Mouse (Mus musculus): ENCODE measurements around the gene Syn3. TPM values are rescaled to one million over a fixed set of nuclear protein-coding genes. Genes with fewer than 3 reads are reported as not detected.

The Syn3 gene
- total RNA-seq, 2 experiments from 2014 or later = not detected

DNA sequence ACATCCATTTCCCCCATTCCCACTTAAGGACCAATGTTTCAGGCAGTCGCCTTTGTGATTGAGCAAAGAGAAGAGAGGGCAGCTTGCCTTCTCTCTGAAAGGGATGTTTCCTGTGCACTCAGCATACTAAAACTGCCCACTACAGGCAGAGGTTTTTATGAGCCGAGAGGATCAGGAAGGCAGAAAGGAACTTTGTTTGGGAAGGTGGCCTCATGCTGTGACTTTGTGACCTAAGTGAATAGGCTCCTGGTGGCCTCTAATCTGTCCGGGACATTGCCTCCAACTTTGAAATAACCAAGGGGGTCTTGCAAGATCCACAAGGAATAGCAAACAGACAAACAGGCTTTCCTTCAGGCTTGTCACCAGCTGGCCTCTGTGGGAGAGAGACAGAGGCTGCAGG is 179.2 kb downstream of the Syn3 start:
- no peak for ATAC-seq (ENCODE audit: poor library complexity, severe bottlenecking)

DNA sequence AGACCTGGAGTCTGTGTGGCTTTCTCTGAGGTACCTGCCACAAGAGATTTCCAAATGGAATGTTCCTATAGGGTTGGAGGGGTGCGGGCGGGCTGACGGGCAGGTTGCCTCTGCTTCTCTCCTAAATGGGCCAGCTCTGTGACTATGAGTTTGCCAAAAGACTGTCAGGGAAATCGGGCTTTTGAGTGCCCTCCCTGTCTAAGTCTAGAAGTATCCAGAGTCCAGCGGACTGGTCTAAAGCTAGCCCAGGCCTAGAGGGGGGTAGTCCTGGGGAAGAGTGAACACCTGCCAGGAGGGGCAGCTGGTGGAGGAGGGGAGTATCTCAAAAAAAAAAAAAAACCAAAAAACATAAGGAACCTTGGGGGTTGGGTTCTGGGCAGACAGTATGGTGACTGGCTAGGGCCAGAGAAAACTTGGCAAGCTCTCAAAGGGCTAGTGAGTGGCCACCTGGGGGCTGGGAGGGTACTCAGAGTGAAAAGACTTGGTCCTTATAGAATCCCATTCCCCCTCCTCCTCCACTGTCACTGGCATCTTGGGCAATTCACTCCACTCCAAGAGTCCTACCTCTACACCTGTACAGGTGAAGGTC is 180.1 kb downstream of the Syn3 start:
- no peak for ATAC-seq (ENCODE audit: poor library complexity, severe bottlenecking)

DNA sequence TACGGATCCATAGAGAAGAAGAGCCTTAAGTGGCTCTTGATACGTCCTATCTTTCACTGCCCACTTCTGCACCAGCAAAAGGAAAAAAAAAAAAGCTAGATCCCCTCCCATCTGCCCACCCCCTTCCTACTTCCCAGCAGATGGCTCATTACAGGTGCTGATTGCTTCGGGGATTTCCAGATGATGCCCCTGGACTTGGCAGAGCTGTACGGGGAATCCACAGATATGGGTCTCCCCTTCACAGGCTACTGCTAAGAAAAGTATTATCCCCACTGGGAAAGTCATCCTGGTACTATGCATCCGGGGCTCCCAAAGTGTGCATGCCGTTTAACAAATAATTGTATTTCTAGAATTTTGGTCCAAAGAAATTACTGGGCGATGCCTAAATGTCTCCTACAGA is 181.1 kb downstream of the Syn3 start:
- no peak for ATAC-seq (ENCODE audit: poor library complexity, severe bottlenecking)

DNA sequence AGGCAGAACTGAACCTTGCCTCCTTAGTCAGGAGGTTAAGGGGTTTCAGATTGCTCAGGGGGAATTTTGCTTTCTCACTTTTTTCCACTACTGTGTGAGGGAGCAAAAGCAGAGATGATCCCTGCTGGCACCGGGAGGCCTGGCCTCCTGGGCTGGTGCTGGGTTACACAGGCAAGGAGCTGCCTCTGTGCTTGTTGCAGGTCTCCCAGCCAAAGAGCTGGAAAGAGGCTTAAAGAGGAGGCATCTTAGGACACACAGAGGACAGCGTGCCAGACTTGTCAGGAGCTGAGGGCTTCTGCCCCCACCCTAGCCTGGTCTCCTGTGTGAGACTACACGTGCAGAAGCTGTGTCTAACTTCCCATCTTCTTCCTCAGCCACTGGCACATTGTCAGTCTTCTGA is 183.2 kb downstream of the Syn3 start:
- ATAC-seq (ENCODE audit: poor library complexity, severe bottlenecking) = no peak

DNA sequence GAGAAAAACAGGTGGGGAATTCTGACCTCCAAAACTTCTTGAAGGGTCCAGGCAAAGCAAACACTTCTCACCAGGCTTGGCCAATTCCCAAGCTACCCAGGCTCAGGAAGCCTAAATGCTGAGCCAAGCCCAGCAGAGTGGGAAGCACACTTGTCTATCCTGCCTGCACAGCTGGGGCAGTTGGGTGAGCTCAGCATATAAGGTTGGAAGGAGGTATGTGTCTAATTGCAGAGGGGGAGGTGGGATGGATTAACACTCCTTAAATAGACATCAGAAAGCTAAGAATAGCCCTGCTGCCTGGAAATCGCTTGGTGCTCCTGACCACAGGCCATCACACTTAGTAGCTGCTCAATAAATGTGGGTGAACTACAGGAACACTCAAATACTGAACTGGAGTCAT is 185.2 kb downstream of the Syn3 start:
- ATAC-seq (ENCODE audit: poor library complexity, severe bottlenecking) = no peak

DNA sequence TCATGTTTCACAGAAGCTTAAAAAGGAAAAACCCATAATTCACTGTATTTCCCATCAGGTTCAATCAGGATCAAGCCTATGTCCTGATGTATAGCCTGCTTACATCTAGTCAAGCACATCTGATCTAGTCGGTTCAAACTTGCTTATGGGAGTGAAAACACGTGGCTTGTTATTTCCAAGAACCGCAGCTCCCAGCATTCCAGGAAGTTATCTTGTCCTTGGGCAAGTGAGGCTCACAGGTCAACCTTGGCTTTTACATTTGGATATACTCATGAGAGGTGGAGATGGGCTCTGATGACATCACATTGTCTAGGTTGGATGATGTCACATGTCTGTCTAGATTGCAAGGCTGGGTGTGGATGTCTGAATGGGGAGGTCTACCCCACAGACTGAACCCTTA is 185.7 kb downstream of the Syn3 start:
- ATAC-seq (ENCODE audit: poor library complexity, severe bottlenecking) = no peak

DNA sequence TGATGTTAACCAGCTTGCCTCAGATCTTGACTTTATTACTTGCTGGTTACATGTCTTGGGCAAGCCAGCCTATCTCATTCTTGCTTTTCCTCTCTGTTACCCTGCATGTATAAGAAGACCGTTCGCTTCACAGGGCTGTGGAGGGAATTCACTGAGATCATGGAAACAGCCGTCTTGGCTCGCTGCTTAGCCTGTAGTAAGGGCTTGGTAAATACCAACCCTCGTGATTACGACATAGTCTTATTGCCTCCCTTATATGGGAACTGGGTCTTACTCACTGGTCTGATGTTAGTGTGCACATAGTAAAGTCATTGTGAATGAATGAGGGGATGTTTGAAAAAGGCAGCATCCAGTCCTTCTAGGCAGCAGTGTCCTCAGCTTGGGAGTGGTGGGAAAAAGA is 188.2 kb downstream of the Syn3 start:
- ATAC-seq (ENCODE audit: poor library complexity, severe bottlenecking) = peak; percentile 62

DNA sequence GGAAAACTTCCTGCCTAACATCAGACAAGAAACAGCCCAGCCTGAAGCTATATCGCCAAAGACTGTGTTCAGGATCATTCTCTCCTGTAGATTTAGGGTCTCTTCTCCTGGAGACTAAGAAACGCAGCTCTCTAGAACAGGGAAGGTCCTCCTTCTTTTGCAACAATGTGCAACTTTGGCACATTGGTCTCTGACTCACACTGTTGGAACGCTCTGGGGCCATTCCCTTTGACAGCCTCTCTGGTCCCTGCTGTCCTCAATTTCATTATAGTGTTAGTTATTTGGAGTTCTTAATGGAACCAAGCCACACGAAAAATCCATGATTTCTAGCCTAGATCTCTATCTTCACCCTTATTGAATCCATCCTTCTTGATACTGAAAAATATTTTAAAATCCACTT is 191.5 kb downstream of the Syn3 start:
- no peak for ATAC-seq (ENCODE audit: poor library complexity, severe bottlenecking)

DNA sequence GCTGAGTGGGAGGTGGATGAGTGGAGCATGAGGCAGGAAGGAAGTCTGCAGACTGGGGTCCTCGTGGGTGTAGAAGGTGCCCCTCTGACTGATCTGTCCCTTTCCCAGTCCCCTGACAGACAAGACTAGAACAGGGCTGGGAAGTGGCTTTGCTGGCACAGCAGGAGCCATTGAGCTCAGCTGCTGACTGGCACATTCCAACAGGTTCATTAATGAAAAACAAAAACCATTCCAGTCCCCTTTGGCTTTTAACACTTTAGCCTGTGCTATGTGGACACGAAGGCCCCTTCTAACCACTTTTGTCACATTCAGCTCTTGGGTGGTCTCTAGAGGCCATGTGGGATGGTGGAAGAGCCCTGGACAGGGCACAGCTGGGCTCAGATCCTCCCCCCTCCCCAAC is 194.1 kb downstream of the Syn3 start:
- no peak for ATAC-seq (ENCODE audit: poor library complexity, severe bottlenecking)

DNA sequence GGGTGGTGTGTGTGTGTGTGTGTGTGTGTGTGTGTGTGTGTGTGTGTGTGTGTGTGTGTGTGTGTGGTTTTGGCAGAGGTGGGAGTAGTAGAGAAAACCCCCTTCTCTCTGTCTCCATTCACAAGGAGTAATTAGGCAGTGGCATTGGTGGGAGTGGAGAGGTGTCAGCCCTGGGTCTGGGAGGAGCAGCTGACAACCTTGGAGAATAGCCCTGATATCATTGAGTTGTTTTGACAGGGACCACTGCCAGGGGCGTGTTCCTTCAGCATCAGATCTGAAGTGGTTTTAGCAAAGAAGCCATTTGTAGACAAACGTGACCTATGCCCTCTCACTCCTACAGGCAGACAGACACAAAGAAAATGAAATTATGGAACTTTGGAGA is 195.2 kb downstream of the Syn3 start:
- ATAC-seq (ENCODE audit: poor library complexity, severe bottlenecking) = no peak

DNA sequence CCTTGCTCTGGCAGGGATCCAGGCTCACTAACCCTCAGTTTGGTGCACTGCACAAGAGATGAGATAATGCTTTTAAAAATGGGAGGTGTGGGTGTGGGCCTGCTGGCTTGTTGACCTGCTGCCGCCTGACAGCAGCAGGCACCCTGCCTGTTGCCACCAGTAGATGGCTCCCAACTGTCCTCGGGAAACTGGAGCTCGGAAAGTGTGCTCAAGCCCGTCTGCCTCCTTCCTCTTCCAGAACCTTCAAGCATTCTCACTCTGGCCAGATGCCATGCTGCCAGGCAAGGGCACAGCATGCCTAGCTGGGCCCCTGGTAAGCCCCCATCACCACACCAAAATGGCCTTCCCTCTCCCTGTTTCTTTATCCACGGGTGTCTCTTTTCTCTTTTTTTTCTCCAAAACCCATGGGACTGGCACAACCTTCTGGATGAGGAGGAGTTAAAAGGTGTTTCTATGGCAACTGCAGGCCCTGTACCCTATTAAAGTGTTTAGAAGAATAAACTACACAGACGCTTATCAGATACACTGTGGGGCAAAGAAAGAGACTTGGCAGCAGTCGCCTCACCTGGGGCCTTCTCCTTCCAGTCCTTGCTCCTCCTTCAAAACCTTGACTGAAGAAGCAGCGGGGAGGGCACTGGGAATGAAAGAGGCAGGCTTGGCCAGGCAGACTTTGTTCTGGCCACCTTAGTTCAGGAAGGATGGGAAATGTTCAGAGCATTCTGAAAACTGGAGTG is 195.8 kb downstream of the Syn3 start:
- peak; percentile 74 for ATAC-seq (ENCODE audit: poor library complexity, severe bottlenecking)

DNA sequence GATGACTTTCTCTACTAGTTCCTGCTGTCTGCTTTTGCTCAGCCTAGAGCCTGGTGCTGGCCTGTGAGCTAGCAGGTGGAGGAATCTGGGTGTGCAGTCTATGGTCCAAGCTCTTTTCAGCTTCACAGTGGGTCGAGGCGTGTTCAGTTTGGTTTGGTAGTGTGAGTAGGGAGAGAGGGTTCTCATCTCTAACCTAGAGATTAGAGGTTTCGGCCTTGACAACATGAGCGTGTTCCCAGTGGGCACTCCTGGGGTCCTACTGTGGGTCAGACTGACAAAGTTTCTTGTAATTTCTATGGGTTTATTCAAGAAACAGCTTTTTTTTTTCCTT is 196.4 kb downstream of the Syn3 start:
- ATAC-seq (ENCODE audit: poor library complexity, severe bottlenecking) = no peak

DNA sequence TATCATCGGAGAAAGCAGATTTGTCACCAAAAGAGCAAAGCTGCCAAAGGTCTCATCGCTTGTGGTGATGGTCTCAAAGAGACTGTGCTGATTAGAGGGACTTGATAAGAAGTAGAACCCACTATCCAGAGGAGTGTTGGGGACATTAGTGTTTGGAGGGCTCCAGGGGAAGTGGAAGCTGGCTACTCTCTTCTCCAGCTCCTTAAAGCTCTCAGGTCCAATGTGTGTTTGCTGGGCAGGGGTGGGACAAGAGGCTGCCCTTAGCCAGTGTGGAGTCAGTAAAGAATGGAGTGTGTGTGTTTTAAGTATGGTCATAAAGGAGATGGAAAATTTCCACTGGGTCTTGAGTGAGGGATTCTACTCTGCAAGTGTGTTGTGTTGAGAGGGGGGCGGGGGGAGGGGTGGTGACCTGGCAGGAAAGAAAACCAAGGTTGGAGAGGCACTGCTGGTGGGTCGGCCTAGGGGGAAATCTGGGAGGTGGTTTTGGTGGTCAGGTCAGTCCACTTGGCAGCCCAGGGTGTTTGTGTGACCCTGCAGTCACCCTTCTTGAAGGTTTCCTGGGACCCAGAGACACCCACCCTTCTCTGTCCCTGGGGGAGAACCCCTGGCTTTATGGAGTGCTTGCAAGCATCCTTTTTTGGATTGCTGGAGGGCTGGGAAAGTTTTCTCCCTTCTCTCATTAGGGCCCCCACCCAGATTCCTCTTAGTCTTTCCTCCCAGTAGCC is 196.9 kb downstream of the Syn3 start:
- ATAC-seq (ENCODE audit: poor library complexity, severe bottlenecking) = no peak

DNA sequence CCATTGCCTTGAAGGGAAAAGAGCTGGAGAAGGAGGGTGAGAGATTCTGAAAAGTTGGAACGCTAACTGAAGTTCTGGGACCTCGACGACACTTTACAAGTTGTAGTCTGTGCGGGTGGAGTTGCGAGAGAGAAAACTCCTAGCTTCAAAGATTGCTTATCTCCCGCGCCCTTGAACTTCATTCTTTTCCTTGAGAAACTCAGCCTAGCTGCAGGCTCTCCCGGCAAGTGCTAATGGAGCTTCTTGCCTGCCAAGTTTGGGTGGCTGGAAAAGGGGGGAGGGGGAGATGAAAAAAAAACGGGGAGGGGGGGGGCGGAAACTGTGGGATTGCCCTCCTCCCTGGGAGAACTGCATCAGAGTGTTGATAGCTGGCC is 197.6 kb downstream of the Syn3 start:
- ATAC-seq (ENCODE audit: poor library complexity, severe bottlenecking) = no peak

DNA sequence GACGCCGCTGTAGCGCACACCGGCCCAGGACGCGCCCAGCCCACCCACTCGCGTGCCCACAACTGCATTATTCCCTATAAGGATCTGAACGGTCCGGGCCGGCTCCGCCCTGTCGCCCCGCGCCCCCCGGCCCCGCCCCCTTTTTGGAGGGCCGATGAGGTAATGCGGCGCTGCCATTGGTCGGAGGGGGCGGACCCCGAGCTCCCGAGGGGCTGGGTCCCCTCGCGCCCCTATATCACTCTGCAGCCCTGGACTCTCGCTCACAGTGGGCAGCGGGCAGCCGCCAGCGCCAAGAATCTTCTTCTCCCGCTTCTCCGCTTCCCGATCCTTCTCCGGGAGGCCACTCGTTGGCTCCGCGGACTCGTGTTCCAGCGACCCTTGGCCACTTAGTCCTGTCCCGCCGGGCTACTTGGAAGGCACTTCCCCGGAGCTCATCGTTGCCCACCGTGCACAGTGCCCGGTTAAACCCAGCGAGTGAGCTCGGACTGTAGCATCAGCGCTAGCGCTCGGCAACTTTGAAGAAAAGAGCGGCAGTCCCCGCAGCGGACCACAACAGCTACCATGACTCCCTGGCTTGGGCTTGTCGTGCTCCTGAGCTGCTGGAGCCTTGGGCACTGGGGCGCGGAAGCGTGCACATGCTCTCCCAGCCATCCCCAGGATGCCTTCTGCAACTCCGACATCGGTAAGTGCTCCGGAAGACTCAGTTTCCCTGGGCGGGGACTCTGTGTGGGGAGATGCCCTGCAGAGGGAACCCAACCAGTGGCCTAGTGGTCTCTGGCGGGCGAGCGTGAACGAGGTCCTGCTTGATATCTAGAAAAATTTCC is 198.2 kb downstream of the Syn3 start, which contains the start of gene Timp3:
Gene Timp3 (plus strand): TSS at position 80 of the 824 bp plus-strand sequence.
- no peak for ATAC-seq (ENCODE audit: poor library complexity, severe bottlenecking)

DNA sequence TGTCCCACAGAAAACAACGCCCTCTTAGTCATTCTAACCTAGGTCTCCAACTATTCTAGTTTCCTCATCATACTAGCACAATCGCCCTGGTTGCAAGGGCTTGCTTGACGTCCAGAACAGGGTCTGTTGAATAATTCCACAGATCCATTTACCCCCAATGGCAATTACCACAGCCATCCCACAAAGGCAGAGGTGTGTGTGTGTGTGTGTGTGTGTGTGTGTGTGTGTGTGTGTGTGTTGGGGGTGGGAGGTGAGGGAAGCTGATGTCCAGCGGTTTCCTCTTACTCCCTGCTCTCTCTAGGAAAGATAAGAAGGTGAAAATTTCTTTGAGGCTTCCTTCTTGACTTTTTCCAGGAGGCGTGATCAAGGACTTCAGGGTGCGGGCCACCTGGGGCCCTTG is 198.9 kb downstream of the Syn3 start:
- no peak for ATAC-seq (ENCODE audit: poor library complexity, severe bottlenecking)

DNA sequence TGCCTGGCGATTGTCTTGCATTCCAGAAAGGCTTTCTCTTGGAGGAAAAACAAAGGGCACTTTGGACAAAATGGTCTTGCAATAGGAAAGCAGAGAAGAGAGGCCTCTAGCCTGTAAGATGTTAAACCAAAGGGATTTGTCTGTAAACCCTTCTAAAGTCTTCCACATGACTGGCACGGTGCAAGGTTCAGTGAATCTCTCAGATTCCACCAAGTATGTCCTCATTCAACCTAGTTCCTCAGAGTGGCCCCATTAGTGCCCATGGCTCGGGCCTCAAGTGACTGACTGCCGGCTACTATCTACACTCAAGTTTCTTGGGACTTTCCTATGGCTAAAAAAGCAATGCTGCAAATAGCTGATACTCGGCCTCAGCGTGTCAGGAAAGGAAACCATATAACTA is 200.4 kb downstream of the Syn3 start:
- no peak for ATAC-seq (ENCODE audit: poor library complexity, severe bottlenecking)

DNA sequence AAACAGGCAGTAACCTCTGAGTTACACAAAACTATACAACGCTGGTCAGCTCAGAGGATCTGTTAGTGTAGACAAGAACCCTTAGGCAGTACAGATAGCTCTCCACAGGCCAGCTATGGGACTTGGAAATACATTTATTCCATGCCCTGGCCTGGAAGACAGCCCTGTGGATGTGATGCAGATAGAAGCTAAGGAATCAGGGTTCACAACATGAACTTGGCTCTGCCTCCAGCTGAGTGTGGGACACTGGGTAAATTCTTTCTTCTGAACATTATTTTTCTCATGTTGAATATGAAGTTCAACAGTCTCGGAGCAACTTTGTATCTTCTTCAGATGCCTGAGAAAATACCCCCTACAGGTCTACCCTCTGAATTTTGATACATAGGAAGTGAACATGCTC is 201.4 kb downstream of the Syn3 start:
- no peak for ATAC-seq (ENCODE audit: poor library complexity, severe bottlenecking)

DNA sequence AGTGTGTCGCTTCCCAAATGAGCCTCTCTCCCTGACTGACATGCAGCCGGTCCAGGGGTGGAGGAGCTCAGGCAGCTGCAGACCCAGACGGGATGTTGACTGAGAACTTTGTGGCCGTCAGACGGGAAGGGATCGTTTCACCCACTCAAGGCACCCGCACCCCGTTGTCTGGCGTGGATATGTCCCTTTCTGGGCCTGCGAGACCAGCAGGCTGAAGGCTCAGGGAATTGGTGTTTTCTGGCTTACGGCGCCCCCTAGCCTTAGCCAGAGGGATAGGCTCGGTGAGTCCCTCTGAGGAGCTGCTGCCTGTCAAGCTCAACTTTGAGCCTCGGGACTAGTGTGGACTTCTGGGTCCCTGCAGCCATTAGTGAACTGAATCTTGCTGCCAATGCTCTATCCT is 202.6 kb downstream of the Syn3 start:
- peak; percentile 91 for ATAC-seq (ENCODE audit: poor library complexity, severe bottlenecking)

DNA sequence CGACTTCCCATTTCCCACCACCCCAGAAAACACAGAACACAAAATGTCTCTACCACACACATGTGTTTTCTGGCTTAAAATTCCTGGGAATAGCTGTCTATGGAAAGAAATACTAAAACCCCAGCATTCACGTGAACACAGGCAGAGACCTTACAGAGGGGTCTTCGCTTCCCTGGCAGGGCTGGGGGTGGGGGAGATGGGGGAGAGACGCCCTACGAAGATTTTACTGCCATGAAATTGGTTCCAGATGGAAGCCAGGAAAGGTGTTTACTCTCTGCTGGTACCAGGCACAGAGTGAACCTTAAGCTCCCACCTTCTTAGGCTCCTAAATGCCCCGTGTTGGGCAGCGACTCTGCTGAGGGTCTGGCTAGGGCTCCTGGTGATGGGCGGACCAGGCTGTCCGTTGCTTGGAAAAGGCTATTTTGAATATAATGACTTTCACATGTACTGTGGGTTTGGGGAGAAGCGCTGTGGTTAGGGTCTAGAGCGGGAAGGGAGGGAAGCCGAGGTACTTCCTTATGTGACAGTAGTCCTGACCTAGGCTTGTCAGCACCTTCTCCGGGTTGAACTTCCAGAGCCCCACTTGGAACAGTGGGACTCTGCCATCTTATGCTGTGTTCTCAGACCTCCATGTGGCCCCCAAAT is 203.1 kb downstream of the Syn3 start:
- ATAC-seq (ENCODE audit: poor library complexity, severe bottlenecking) = peak; percentile 66
